Mouse (Mus musculus) embryonic facial prominence, embryonic 14.5 days (tissue): ENCODE results near the gene Psmg3. TPM values are rescaled to one million over a fixed set of nuclear protein-coding genes. Genes with fewer than 3 reads are reported as not detected.

Source experiments
- ATAC-seq: fragments of 200-750 bp; cut with Nextera tagmentation; 2 replicates; pipeline ENCODE4 v1.8.0; 2017; ENCODE audit warnings: low read depth, moderate number of reproducible peaks, moderate TSS enrichment
- DNase-seq: peaks from one replicate; pipeline ENCODE4 v3.0.0-alpha.2; 2015; ENCODE audit warnings: low spot score
- H3K27ac ChIP-seq: fragments of 300-500 bp; sonication (generic); replicated peaks from 2 replicates; pipeline ENCODE4 v1.5.1; 2014; ENCODE audit warnings: low read depth, mild to moderate bottlenecking, low read length, moderate library complexity
- H3K27me3 ChIP-seq: fragments of 300-500 bp; sonication (generic); replicated peaks from 2 replicates; pipeline ENCODE4 v1.6.1; 2014; ENCODE audit warnings: low read length; ENCODE audit not compliant: control insufficient read depth, insufficient read depth
- H3K36me3 ChIP-seq: fragments of 300-500 bp; sonication (generic); 2 replicates; pipeline ENCODE4 v1.6.1; 2014; ENCODE audit warnings: low read length, mixed read lengths; ENCODE audit not compliant: control insufficient read depth, insufficient read depth
- H3K4me1 ChIP-seq: fragments of 300-500 bp; sonication (generic); 2 replicates; pipeline ENCODE4 v1.6.1; 2014; ENCODE audit warnings: antibody characterized with exemption, low read length; ENCODE audit not compliant: control insufficient read depth, insufficient read depth
- H3K4me2 ChIP-seq: fragments of 300-500 bp; sonication (generic); 2 replicates; pipeline ENCODE4 v1.6.1; 2014; ENCODE audit warnings: low read depth, mild to moderate bottlenecking, low read length, moderate library complexity, mixed read lengths
- H3K4me3 ChIP-seq: fragments of 300-500 bp; sonication (generic); 2 replicates; pipeline ENCODE4 v1.5.1; 2014; ENCODE audit warnings: low read depth, mild to moderate bottlenecking, low read length
- H3K9ac ChIP-seq: fragments of 300-500 bp; sonication (generic); 2 replicates; pipeline ENCODE4 v1.6.1; 2014; ENCODE audit warnings: low read depth, mild to moderate bottlenecking, low read length, moderate library complexity, mixed read lengths
- H3K9me3 ChIP-seq: fragments of 300-500 bp; sonication (generic); 2 replicates; pipeline ENCODE4 v1.6.1; 2016; ENCODE audit warnings: low read length; ENCODE audit not compliant: control insufficient read depth
- WGBS: fragments of 180-500 bp; shearing (Covaris S2); extraction: QIAGEN DNeasy Blood & Tissue Kit; methylation state at CpG from one replicate; pipeline ENCODE4 v1.1.7; 2014; 5-methylcytosine and 5-hydroxymethylcytosine counted together
- polyA plus RNA-seq: library from polyadenylated mRNA; unstranded; fragments of >200 nt; fragmentation: Nextera tagmentation; extraction: Ambion mirVana; gene quantifications from 2 replicates; pipeline ENCODE4 v1.2.1, GENCODE M21; 2014

Psmg3 gene
- polyA plus RNA-seq, 1 experiment from 2014 or later: 61.8 TPM

GRCm38 (mm10) chr5:139776966-139777365 is 49.7 kb downstream of the Psmg3 start:
- no peak overlapping the region for H3K4me2 ChIP-seq
- H3K4me1 ChIP-seq: no peaks in the 10 kb centered on the region; the same call in 1 of the 2 replicates
- no peak for ATAC-seq
- H3K27ac ChIP-seq: no peak overlapping the region
- no peaks in the 10 kb centered on the region for H3K27me3 ChIP-seq
- H3K36me3 ChIP-seq: peaks cover 18% of the 10 kb centered on the region
- no peak overlapping the region for H3K9ac ChIP-seq
- WGBS: 70% methylated on average over 5 of the region's 5 CpGs
- no peaks in the 10 kb centered on the region for H3K9me3 ChIP-seq
- H3K4me3 ChIP-seq: no peak overlapping the region
- no peak for DNase-seq

DNA sequence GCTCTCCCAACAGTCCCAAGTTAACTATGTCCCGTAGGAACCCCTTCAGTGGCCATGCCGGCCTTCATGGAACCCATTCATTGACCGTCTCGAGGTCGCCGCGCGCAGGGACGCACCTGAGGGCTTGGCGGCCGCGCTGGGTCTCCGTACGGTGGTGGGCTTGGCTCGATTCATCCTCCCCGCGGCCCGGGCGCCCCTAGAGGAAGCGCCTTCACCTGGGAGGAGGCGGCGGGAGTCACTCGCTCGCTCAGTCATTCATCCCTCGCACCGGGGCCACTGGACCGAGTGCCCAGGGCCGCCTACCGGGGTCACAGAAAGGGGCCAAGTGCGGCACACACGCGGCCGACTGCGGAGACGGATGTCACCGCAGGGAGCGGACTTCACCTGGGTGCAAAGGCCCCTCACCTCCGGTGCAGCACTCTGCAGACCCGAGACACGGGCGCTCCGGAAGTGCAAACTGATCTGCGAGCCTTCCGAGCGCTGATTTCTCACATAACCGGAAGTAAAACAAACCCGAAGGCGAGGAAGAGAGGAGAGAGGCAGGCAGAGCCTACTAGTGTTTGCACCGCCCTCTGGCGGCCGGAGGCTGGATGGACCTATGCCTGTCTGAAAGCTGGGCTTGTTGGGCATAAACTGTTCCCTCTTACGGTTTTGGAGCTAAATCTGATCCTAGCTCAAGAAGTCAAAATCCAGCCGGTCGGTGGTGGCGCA is 51.3 kb downstream of the Psmg3 start, which contains the start of gene Ints1:
Gene Ints1, minus strand, starts transcription at position 459 of the 711 bp plus-strand sequence.
- Histone ChIP-seq H3K27ac (no peak within 1 kb of the TSS), H3K27me3 (no peaks in the 10 kb centered on the region), H3K9me3 (no peaks in the 10 kb centered on the region), H3K4me3 (peak within 1 kb of the TSS; percentile 98), H3K4me2 (peak within 1 kb of the TSS; percentile 92), H3K9ac (peak within 1 kb of the TSS; percentile 82), H3K36me3 (peaks cover 34% of the 10 kb centered on the region), H3K4me1 (no peaks in the 10 kb centered on the region; the same call in 1 of the 2 replicates)
- peak; percentile 96 for ATAC-seq
- peak; percentile 98 for DNase-seq
- 0% methylated on average over 52 of the region's 55 CpGs for WGBS

Other genes with a start within 250 kb of the Psmg3 start
- gene Micall2, start 90.5 kb downstream of the Psmg3 start, polyA plus RNA-seq: 5.5 and 5.8 TPM in 2 replicates
- gene Ints1, start 51.2 kb downstream of the Psmg3 start, polyA plus RNA-seq: 28.0 and 31.9 TPM in 2 replicates
- gene Mafk, start 35.4 kb downstream of the Psmg3 start, polyA plus RNA-seq: 7.1 and 8.1 TPM in 2 replicates
- 4.3 and 5.5 TPM in 2 replicates for gene Tmem184a, start 7.0 kb downstream of the Psmg3 start, polyA plus RNA-seq
- gene Gm26938, start 478 bp downstream of the Psmg3 start, polyA plus RNA-seq: not detected in 2 replicates
- 1.3 TPM in 2 replicates for gene Elfn1, start 81.1 kb upstream of the Psmg3 start, polyA plus RNA-seq